Mouse (Mus musculus): ENCODE measurements around the gene Adgrl3.

Gene Adgrl3

DNA sequence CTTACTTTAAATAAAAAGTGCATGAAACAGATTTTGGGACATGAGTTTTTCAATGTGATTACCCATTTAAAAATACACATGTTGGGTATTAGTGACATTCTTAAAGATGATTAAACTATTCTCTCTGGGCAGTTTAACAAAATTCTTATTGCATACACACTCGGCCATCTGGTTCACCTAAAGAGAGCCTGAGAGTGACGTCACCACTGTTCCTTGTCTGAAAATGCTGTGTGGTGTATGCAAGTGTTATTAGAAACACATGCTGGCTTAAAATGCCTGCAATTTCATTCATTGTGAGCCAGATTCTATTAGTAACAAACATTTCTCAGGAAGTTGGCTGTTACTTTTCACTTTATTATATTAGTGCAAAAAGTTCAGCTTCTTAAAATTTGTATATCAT is 812.7 kb downstream of the Adgrl3 start:
- no peak for DNase-seq (ENCODE audit: low read depth, low spot score)

DNA sequence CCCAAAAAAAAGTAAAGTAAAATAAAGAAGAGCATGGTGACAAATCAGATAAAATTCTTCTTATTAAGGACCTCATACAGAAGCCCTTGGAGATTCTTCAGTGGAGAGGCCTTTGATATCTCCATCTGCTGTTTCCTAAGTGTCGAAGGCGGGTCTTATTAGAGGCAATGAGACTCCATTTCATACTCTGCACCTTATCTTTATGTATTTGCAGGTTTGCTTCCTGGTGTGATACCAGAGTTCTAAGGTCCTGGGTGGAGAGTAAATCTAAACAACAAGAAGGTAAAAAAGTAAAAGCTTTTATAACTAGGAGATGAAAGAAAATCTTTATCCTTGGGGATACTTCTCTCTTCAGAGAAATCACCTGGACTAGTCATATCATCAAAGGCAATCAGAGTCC is 817.9 kb downstream of the Adgrl3 start:
- DNase-seq (ENCODE audit: low read depth, low spot score), result no peak

DNA sequence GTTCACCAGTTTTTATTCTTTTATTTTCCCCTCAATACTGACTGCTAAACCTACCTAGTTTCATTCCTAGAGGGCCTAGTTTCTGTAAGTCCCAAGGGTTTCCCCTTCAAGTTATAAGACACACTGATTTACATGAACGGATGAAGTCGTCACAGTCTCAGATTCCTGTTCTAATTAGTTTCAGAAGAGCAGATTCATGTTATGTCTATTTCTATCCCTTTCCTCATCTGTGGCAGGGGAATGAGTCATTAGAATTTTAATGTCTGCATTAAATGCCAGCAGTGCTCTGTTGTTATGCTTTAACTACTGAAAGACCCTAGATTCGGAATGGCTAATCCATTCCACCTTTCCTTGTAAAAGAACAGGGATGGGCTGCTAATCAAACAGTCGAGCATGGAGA is 823.9 kb downstream of the Adgrl3 start:
- DNase-seq (ENCODE audit: low read depth, low spot score), result no peak

DNA sequence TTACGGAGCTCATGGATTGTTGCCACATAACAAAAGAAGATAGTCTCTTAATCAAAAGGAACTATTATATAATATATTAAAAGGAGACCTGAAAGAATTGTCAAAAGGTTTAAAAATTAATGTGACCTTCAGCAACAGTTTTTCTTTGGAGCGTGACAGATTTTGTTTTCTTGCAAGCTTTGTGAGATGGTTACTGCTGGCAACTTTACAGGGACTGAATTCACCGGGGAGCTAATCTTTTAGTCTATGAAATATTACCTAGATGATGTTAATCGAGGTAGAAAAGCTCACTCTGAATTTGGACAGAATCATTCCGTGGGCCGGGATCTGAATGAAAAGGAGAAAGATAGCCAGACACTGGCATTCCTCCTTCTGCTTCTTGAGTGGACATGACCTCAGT is 850.4 kb downstream of the Adgrl3 start:
- no peak for DNase-seq (ENCODE audit: low read depth, low spot score)

Data from CD4-positive, CD25-positive, alpha-beta regulatory T cell, adult 2 months (primary cell).